Mouse (Mus musculus) heart, postnatal 25 days (tissue): ENCODE measurements at regions not wholly inside any gene's neighbourhood (a gene's known extent, or its start where the extent isn't known, plus 50 kb on each side); places are given as distances from the start of the nearest gene placed in this dataset.

Source experiments
- DNase-seq: peaks from one replicate; pipeline ENCODE4 v3.0.0; 2022; ENCODE audit warnings: low spot score
- intact Hi-C: fragments of 180-260 bp; cut with DNase I; formaldehyde crosslinking; loops from one replicate; pipeline ENCODE4 v1.15.1; 2025

DNA sequence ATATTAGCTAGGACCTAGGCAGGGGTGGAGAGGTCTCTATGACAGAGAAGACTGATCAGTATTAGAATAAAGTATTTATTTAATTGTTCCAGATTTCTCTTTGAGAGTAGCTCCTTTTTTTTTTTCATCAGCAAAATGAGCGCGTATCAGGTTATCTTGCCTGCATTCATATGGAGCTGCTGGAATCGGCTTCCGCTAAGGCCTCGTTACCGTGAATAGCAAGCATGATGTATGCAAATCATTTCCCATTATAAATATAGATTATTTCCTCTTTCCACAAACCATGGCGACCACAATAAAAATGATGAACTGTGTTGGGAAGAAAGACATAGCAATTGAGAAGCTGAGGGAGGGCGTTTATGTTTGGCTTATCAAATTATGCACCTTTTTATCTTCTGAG lies 476.7 kb downstream of the Tmem132b start:
- DNase-seq, result no peak
- intact Hi-C loops, result no loop called here

DNA sequence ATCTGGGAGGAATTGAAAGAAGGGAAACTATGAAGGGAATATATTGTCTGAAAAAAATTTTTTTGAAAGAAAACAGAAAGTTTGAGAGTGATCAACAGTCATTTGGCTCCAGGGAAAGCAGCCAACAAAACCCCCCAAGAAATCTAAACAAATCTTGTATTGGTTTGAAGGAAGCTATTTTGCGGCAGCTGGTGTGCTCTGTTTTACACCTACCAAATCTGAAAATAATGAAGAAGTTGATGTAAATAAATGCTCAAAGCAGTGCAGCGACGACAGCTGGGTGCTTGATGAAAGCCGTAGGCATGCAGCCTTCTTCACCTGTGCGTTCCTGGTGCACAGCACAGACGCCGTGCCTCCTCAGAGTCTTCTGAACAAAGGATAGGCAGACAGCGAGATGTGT lies 488.2 kb downstream of the Tmem132b start:
- intact Hi-C loops, result no loop called here
- DNase-seq, result no peak

DNA sequence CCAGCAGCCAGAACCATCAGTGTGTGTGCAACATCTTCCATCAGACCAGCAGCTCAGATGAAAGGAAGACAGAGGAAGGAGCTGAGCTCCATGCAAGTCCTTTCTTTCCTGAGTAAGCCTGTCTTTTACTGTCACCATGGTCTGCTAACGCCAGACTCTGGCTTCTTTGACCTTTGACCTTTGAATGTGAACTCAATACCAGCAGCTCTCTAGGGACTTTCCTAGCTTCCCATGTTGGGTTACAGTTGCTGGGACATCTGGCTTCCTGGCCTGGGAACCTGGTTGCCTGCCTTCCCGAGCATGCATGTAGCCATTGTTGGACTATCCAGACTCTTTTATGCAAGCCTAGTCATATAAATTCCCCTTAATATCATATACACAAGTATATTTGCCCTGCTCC lies 492.3 kb downstream of the Tmem132b start:
- no peak for DNase-seq
- intact Hi-C loops, result no loop called here

DNA sequence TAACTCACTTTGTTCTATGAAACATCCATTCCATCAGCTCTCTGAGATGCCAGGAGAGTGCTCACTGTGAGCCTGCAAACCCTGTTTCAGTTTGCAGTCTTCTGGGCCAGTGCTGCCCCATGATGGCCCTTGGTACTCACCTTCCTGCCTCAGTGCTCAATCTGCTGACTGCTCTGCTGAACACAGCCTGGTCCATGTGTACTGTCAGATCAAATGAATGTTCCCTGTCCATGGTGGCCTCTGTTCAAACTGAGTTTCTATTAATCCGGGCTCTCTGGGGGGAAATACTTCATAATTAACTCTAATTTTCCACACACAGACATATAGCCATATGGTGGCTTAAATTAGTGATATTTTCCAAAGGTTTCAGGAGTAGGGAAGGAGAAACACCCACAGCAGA lies 503.3 kb downstream of the Tmem132b start:
- intact Hi-C loops, result no loop called here

DNA sequence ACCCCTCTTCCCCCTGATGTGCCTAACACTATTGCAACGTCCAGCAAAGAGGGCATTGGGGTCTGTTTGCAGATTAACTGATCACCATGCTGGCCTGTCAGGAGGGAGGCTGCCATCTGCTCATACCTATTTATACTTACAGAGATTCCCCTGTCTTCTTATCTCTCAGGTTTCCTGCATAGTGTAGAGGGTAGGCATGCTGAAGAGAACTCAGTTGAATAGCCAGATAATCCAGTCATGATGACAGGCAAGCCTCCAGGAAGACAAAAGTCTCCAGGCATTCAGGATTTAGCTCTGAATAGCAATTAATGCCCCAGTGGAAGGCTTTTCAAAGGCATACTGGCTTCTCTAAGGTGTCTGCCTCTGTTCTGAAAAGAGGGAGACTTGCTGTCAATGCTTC lies 505.1 kb downstream of the Tmem132b start:
- DNase-seq, result no peak
- intact Hi-C loops, result no loop called here

More for the DNA sequence above, 503.3 kb downstream of the Tmem132b start:
- DNase-seq, result no peak

DNA sequence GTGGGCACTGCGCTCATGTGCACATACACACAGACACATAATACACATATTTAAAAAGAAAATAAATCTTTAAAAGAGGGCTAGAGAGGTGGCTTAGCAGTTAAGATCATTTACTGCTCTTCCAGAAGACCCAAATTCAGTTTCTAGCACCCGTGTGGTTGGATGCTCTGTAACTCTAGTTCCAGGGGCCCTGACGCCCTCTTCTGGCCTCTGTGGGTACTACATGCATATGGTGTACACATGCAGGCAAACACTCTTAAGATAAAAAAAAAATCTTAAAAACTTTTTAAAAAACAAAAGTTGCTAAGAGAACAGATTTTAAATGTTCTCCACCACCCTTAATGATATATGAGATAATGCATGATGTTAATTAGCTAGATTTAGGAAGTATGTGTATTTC lies 514.2 kb downstream of the Tmem132b start:
- DNase-seq, result no peak
- intact Hi-C loops, result no loop called here

DNA sequence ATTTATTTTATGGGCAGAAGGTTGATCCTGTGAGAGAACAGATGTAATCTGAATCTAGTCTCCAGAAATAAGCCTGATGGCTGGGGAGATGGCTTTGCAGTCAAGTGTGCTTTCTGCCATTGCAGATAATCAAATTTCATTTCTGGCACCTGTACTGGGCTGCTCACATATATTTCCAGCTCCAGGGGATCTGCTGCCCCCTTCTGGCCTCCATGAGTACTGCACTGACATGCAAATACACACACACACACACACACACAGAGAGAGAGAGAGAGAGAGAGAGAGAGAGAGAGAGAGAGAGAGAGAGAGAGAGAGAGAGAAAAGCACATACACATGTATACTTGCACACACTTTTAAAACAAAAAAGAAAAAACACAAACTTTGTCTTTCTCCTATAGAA lies 532.1 kb downstream of the Tmem132b start:
- DNase-seq, result no peak
- intact Hi-C loops, result no loop called here

DNA sequence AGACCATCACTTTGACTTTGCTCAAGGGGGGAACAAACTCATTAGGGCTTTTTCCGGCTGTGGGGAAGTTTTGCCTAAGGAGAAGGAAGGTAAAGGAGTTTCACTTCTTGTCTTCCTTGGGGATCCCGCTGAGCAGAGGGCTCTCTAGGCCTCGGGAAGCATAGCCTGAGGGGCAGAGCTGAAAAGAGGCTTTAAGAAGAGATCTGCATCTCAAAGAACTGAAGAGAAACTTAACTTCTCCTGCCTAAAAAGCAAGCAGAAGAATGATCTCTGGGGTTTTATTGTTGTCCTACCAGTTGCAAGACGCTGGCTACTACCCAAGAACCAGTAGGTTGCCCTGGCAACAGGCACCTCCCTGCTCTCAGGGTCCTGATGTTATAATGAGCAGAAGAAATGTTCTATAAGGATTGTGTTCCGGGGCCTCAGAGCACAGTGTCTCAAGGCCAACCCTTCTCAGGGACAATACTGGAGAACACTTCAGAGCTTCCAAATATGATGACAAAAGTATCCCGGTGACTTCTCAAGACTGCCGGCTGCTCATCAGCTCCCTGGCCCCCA lies 547.8 kb downstream of the Tmem132b start:
- no peak for DNase-seq
- intact Hi-C loops, result no loop called here

DNA sequence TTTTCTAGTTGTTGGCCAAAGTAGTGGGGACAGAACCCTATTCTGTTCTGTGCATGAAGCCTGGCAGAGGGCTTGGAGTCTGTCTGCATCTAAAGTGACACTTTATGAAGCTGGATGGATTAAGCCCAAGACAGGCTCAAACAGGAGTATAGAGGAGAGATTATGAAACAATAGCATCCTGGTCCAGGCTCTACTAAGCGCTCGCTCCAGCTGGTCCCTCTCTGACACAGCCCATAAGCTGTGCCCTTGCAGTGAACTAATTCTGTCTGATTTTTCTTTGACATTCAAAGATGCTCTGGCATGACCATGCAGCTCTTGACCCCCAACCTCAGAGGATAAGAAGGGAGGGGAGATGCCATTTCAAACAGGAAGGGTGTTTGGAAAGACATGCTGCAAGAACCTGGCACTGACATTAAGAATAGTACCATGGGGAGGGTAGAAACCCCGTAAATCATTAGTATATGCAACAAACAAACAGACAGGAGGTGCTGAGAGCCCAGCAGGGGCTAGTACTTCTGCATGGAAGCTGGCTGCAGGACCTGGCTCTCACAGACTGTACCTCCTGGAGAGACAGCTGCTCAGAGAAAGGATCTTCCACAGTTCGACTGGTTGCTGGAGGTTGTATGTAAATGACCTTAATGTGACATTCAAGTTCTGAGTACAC lies 556.8 kb downstream of the Tmem132b start:
- intact Hi-C loops, result no loop called here
- DNase-seq, result no peak

DNA sequence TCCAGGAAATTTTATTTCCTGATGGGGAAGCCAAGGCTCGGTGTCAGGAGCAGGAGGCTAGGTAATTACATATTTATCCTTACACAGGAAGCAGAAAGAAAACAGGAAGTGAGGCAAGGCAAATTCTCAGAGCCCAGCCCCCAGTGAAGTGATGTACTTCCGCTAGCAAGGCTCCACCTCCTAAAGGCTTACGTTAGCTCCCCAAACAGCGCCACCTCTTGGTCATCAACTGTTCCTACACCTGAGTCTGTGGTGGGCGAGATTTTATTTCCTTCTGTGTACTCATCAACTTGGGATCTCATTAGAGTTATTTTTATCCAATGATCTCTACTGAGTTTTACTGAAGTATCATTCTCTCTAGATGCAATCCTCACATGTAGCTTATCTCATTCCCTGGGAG lies 561.6 kb downstream of the Tmem132b start:
- DNase-seq, result no peak
- intact Hi-C loops, result no loop called here

DNA sequence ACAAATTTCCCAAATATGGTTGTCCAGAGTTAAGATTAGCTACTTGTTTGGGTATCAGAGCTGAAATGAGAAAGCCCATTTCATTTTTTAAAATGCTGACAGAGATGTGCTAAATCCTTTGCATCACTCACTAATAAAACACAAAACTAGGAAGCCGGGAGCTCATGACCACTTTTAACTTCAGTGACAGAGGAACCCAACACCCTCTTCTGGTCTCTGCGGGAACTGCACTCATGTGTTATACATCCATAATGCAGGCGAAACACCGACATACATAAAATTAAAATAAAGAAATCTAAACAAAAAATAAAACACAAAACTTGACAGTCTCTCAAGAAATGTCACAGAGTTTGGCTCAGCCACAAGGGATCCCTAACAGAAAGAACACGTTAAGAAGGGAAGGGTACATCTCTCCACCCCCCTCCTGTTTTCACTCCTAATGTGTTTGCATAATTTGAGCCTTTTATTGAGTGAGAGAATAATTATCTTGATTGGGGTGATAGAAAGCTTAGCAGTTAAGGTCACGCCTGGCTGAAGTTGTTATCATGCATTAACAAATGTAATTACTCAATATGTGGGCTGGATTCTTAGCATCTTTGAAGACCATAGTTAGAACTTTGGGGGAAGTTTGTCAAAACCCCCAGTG lies 565.2 kb downstream of the Tmem132b start:
- intact Hi-C loops, result no loop called here
- DNase-seq, result no peak

DNA sequence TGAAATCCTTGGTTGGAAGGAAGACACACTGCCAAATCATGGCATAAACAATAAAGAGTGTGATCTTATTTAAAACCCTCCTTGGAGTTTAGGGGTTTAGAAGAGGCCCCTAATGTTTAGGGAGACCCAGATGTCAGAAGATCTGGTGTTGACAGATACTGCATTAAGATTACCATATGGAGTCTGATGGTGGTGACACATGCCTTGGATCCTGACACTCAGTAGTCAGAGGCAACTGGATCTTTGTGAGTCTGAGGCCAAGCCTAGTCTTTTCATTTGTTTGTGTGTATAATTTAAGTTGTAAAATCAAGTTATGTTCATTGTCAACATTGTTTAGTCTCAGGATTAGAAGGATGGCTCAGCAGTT lies 565.7 kb downstream of the Tmem132b start:
- intact Hi-C loops, result no loop called here
- DNase-seq, result no peak

DNA sequence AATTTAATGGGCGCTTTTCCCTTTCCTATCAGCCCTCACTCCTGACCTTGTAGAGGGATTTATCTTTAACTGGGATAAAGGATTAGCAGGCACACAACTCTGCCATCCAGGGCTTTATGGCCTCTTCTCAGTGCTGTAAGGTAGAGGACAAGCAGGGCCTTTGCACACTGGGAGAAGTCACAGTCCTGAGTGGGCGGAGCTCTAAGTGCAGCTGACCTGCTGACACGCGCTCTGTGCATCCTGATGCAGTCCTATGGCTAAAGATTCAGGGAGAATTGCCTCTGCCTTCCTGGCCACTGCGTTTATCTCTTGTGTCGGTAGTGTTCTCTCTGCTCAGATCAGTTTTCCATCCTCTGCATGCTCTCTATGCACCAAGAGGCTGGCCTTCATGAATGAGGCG lies 566.9 kb downstream of the Tmem132b start:
- intact Hi-C loops, result no loop called here
- DNase-seq, result no peak

DNA sequence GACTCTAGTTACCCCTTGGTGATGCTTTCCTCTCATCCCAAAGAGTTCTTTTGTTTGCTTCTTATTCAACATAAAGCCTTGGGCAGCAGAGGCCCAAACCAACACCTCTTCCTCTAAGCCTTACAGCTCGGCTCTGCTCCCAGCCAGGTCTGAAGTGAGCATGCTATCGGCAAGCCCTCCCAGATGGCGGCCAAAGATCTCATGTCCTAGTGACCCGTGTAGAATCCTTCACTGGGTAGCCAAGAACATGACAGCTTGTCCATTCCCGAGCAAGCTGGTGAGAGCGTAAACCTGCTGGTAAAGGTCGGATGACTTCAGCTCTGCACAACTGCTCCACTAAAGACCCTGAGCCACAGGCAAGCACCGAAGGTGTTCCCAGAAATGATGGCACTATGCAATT lies 568.4 kb downstream of the Tmem132b start:
- intact Hi-C loops, result no loop called here
- no peak for DNase-seq

DNA sequence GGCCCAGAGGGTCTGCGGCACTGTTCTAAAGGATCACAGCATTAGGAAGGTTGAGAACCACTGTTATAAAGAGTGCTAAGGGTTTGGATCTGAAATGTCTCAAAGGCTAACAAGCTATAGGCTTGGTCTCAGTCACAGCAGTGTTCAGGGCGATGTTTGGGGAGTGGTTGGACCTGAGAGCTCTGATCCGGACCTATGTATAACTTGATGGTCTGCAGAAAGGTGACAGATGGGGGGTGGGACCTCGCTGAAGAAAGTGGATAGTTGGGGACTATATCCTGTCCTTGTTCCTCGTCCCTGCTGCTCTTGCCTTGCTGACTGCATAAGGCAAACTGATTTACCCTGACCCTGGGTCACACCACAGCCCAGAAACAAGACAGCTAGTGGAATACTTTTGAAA lies 572.9 kb downstream of the Tmem132b start:
- no peak for DNase-seq
- intact Hi-C loops, result no loop called here

DNA sequence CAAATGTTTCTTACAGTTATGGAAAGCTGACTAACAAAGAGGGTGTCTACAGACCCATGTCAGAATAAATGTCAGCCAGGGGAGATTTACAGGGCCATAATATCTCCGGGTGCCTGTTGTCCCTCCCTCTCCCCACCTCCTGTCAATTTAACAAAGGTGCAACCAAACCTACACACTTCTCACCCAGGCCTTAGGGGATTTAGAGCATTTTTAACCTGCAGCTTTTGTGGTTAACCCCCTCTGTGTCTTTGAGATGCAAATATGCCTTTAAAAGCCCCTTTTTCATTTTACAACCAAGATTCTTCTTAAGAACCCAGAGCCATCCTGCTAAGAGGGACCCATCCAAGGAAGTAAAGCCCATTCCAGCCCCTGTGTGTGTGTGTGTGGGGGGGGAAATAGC lies 573.3 kb downstream of the Tmem132b start:
- no peak for DNase-seq
- intact Hi-C loops, result no loop called here

DNA sequence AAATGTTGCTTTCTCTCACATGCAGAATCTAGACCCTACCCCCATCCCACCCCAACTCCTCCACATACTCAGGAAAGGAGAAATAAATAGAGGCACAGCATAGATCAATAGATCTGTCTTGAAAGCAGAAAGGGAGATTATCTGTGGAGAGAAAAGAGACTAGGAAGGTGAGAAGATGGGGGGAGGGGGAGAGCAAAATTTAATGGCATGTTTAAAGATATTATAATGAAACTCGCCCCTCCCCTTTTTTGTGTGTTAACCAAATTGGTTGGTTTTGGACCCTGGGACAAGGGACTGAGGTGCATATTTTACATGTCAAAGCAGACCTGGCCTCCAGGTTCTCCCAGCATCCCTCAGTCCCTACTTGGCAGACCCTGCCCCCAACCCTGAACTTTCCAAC lies 573.9 kb downstream of the Tmem132b start:
- DNase-seq, result no peak
- intact Hi-C loops, result no loop called here

DNA sequence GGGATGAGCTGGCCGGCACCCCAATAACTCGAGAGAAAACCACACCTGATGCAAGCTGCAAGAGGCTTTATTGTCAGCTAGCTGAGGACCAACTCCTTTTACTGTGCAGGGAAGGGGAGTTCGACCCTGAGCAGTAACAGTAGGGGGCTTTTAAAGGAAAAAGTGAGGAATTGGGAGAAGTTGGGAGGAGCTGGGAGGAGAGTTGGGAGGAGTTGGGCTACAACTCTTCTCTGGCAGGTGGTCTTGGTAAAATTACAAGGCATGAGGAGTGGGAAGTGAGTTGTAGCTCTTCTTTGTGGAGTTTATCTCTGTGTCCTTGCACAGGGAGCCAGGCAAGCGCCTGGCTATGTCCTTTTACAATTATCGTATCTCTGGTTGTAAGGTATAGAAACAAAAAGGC lies 575.4 kb downstream of the Tmem132b start:
- intact Hi-C loops, result no loop called here
- DNase-seq, result no peak

DNA sequence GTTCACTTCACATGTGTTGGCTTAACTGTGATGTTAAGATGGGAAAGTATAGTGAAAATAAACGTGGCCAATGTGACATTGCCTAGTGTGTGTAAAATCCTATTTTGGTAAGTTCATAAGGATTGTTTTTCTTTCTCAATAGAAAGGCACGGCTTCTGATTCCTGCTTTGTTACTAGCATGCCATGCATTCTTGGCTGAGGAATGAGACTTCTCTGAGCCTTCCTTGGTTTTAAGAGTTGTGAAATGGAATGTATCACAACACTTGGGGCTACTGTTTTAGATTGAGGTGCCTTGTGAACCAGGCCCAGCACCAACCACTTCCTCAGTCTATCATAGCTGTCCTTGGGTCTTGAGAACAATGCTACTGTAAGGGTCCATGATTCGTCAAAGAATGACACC lies 577.3 kb downstream of the Tmem132b start:
- DNase-seq, result no peak
- intact Hi-C loops, result no loop called here

DNA sequence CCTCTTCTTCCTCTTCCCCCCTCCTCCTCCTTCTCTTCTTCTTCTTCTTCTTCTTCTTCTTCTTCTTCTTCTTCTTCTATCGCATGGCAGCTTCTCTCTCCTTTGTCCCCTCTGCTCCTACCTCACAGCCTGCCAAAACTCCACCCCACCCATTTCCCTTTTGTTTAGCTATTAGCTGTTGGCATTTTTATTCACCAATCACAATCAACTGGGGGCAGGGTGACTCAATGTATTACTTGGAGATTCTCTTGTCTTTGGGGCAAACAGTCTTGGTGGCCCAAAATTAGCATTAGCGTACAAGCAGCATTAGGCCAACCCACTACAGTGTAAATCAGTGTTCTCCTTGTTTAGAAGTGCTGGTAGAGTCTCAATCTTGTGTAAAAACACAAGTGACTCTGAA lies 585.7 kb downstream of the Tmem132b start:
- intact Hi-C loops, result no loop called here
- no peak for DNase-seq

DNA sequence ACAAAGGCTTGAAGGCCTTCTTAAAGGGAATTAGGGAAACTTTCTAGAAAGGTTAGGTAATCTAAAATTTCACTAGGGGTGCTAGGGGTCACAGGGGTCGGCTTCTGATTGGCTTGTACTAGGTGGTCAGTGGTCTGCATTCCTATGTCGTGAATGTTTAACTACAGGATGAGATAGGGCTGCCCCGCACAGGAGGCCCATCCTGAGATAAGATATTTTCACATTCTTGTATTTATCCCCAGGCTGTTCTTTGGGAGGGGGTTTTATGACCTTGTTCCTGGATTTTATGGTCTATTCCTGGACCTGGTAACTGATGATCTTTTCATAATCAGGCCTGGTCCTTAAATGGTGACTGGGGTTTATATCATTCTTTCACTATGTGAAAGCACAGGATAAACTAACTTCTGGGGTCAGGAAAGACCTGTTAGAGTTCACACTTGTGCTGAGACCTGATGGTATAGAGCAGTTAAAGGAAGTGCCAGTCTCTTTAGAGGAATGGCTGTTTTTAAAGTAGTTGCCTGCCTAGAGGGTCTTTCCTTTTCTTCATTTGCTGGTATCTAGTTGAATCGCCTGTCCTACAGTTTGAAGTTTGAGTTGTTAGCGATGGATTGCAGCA lies 586.4 kb downstream of the Tmem132b start:
- DNase-seq, result no peak
- intact Hi-C loops, result no loop called here

DNA sequence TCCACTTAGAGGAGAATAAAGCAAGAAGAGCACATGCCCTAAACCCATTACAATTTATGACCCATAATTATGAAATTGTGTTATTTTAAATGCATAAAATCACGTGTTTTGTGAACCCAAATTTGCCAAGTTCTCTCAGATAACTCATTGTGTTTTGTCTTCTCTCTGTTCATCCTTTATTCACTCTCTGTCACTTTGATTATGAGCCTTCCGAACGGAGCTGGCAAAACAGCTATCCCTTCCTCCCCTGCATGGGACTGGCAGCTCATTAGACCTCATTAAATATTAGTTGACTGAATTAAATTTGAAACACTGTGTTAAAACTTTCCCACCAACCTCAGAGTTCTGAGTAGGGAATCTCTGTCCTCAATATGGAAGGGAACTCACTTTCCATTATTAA lies 587.2 kb downstream of the Tmem132b start:
- no peak for DNase-seq
- intact Hi-C loops, result no loop called here
